Mouse (Mus musculus): ENCODE measurements around the gene Fkbp10. TPM values are rescaled to one million over a fixed set of nuclear protein-coding genes. Genes with fewer than 3 reads are reported as not detected.
A peak's percentile ranks its signal among the peaks of the same experiment; 100 is the strongest.

Gene Fkbp10
- polyA plus RNA-seq, 1 experiment from 2014 or later: 84.2 TPM

DNA sequence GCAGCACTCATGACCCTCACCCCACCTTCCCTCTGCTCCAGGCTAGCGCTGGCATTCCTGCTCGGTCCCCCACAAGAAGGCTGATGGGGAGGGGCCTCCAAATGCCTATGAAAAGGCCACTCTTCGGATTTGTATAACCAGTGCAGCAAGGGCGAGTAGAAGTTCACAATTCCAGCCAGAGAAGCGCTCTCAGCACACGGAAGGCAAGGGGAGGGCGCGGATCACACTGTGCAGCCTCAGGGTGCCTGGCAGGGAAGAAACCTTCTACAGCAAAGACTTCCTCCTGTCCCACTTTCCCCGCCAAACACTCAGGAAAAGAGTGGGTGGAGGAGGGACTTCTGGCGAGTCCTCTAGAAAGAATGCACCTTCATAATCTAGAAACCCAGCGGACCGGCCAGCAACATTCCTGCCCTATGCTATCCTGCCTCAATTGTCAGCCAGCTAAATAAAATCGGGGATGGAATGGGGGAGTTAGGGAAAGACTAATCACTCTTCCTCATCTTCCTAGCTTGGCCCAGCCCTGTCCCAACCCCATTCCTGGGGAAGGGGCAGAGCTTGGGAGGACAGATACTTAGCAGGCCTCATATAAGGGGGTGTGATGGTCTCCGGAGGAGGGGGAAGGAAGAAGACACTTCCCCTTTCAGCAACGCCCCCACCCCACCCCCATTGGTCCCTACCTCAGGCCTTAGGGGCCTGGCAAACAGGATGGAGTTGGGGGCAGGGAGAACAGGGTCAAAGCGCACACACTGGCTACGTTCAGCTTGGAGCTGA lies 19.5 kb upstream of the Fkbp10 start:
- no peak for ATAC-seq
- no peaks in the 10 kb centered on the region for H3K27me3 ChIP-seq (replicated peaks)
- peak overlapping the region; percentile 80 for H3K4me2 ChIP-seq (replicated peaks)
- H3K4me3 ChIP-seq (replicated peaks): peak overlapping the region; percentile 78
- 14% methylated on average over 17 of the region's 17 CpGs for WGBS
- peak overlapping the region; percentile 97 for H3K27ac ChIP-seq
- no peaks in the 10 kb centered on the region for H3K9me3 ChIP-seq
- no peaks in the 10 kb centered on the region for H3K36me3 ChIP-seq
- H3K9ac ChIP-seq: peak overlapping the region; percentile 76
- H3K4me1 ChIP-seq (replicated peaks): peaks cover 69% of the 10 kb centered on the region

- Histone ChIP-seq H3K9ac (peak overlapping the region; percentile 76), H3K4me3 (replicated peaks) (peak overlapping the region; percentile 78), H3K9me3 (no peaks in the 10 kb centered on the region), H3K4me2 (replicated peaks) (peak overlapping the region; percentile 80), H3K27ac (peak overlapping the region; percentile 97), H3K36me3 (no peaks in the 10 kb centered on the region), H3K27me3 (replicated peaks) (no peaks in the 10 kb centered on the region), H3K4me1 (replicated peaks) (peaks cover 67% of the 10 kb centered on the region)
- WGBS: 1% methylated on average over 42 of the region's 42 CpGs
- ATAC-seq: peak; percentile 64
Observed at GRCm38 (mm10) chr11:100396886-100397599, 18.5 kb upstream of the Fkbp10 start.

GRCm38 (mm10) chr11:100397600-100398389 lies 17.7 kb upstream of the Fkbp10 start, which contains the start of gene Jup:
Jup (minus strand) TSS chr11:100397763.
- Histone ChIP-seq H3K9ac (peak within 1 kb of the TSS; percentile 76), H3K4me2 (replicated peaks) (peak within 1 kb of the TSS; percentile 80), H3K27me3 (replicated peaks) (no peaks in the 10 kb centered on the region), H3K27ac (peak within 1 kb of the TSS; percentile 97), H3K9me3 (no peaks in the 10 kb centered on the region), H3K36me3 (no peaks in the 10 kb centered on the region), H3K4me3 (replicated peaks) (peak within 1 kb of the TSS; percentile 78), H3K4me1 (replicated peaks) (peaks cover 70% of the 10 kb centered on the region)
- WGBS: 1% methylated on average over 37 of the region's 37 CpGs
- peak; percentile 95 for ATAC-seq

- no peak overlapping the region for H3K4me3 ChIP-seq (replicated peaks)
- 88% methylated on average over 7 of the region's 7 CpGs for WGBS
- no peak overlapping the region for H3K27ac ChIP-seq
- H3K9ac ChIP-seq: no peak overlapping the region
- H3K4me1 ChIP-seq (replicated peaks): peaks cover 69% of the 10 kb centered on the region
- no peak overlapping the region for H3K4me2 ChIP-seq (replicated peaks)
- no peak for ATAC-seq
- no peaks in the 10 kb centered on the region for H3K27me3 ChIP-seq (replicated peaks)
- no peaks in the 10 kb centered on the region for H3K36me3 ChIP-seq
- H3K9me3 ChIP-seq: no peaks in the 10 kb centered on the region
Observed at GRCm38 (mm10) chr11:100398517-100398916, 17.0 kb upstream of the Fkbp10 start.

- Histone ChIP-seq H3K36me3 (no peaks in the 10 kb centered on the region), H3K9ac (no peak overlapping the region), H3K27ac (no peak overlapping the region; the same call in 1 of the 2 replicates), H3K4me3 (replicated peaks) (no peak overlapping the region), H3K27me3 (replicated peaks) (no peaks in the 10 kb centered on the region), H3K9me3 (no peaks in the 10 kb centered on the region), H3K4me2 (replicated peaks) (no peak overlapping the region), H3K4me1 (replicated peaks) (peaks cover 68% of the 10 kb centered on the region)
- WGBS: 62% methylated on average over 9 of the region's 9 CpGs
- ATAC-seq: no peak
Observed at GRCm38 (mm10) chr11:100399320-100399719, 16.2 kb upstream of the Fkbp10 start.

DNA sequence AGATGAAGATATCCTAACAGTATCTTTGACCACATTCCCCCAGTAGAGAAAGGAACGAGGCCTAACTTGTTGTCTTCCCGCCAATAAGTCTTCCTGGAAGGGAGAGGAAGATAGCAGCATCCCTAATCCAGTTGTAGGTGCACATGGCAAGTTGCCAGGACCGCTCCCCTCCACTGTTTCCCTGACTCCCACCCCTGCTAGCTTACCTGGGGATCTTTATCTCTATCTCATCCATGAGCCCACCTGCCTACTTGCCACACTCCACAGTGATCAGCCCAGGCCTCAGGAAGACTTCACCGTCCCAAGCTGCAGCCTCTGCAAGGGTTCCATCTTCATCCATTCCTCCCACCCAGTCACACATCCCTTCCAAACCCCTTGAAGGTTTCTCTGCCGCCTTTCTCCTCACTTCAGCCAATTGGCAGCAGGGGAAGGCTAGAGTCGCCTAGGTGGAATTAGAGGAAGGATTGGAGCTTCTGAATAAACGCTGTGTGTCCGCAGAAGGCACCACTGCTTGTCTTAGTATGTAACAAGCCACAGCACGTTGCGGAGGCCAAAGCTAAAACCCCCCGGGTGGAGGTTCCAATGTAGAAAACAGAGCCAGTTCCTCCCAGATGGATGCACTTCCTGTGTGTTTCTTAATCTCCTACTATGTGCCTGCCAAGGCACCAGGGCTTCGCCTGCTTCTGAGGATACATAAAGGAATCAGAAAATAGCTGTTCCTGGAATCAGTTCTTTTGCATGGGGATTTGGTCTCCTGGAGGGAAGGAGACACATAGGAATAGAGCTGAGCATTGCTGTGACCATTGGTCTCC lies 15.6 kb upstream of the Fkbp10 start:
- Histone ChIP-seq H3K27me3 (replicated peaks) (no peaks in the 10 kb centered on the region), H3K4me2 (replicated peaks) (no peak overlapping the region), H3K4me3 (replicated peaks) (no peak overlapping the region), H3K4me1 (replicated peaks) (peaks cover 64% of the 10 kb centered on the region), H3K27ac (no peak overlapping the region), H3K36me3 (no peaks in the 10 kb centered on the region), H3K9ac (no peak overlapping the region), H3K9me3 (no peaks in the 10 kb centered on the region)
- no peak for ATAC-seq
- WGBS: 79% methylated on average over 12 of the region's 12 CpGs

DNA sequence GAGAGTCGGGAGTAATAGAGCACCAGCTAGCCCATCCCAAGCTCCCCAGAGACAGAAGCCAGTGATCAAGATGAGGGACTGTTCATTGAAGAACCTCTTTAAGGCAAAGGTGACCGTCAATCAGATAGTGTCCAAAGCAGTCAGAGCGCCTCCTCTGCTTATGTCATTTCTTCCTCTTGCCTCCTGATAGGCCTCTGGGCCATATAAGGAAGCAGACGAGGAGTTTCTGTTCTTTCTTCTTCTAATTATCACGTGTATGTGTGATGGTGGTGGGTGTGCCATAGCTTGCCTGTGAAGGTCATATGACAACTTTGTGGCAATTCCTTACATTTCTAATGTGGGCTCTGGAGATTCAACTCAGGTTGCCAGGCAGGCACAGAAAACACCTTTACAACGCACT lies 14.7 kb upstream of the Fkbp10 start:
- Histone ChIP-seq H3K36me3 (no peaks in the 10 kb centered on the region), H3K27me3 (replicated peaks) (no peaks in the 10 kb centered on the region), H3K4me3 (replicated peaks) (no peak overlapping the region), H3K9ac (no peak overlapping the region), H3K4me2 (replicated peaks) (no peak overlapping the region), H3K4me1 (replicated peaks) (peaks cover 55% of the 10 kb centered on the region), H3K9me3 (no peaks in the 10 kb centered on the region), H3K27ac (peak overlapping the region; percentile 42; the same call in 1 of the 2 replicates)
- WGBS: 58% methylated on average over 6 of the region's 6 CpGs
- ATAC-seq: no peak

DNA sequence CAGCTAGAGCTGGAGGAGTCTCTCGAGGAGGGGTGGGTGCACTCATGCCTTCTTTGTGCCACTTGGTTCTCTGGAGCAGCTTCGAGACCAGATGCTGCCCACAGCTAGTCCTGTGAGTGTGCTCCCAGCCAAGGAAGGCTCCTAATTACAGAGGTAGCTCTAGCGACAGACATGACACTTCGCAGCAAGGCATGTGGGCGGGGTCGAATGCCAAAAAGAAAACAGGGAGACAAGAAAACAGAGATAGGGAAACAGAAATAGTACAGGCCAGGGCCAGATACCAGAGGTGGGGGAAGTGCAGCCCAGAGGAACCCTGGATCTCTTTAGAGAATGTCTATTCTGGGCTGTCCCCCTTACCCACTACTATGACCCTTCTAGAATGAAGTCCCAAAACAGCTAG lies 13.3 kb upstream of the Fkbp10 start:
- H3K27ac ChIP-seq: peak overlapping the region; percentile 71
- H3K4me1 ChIP-seq (replicated peaks): peaks cover 44% of the 10 kb centered on the region
- no peaks in the 10 kb centered on the region for H3K36me3 ChIP-seq
- 38% methylated on average over 6 of the region's 6 CpGs for WGBS
- H3K4me2 ChIP-seq (replicated peaks): no peak overlapping the region
- ATAC-seq: no peak
- H3K9ac ChIP-seq: no peak overlapping the region
- H3K27me3 ChIP-seq (replicated peaks): no peaks in the 10 kb centered on the region
- no peaks in the 10 kb centered on the region for H3K9me3 ChIP-seq
- H3K4me3 ChIP-seq (replicated peaks): no peak overlapping the region

DNA sequence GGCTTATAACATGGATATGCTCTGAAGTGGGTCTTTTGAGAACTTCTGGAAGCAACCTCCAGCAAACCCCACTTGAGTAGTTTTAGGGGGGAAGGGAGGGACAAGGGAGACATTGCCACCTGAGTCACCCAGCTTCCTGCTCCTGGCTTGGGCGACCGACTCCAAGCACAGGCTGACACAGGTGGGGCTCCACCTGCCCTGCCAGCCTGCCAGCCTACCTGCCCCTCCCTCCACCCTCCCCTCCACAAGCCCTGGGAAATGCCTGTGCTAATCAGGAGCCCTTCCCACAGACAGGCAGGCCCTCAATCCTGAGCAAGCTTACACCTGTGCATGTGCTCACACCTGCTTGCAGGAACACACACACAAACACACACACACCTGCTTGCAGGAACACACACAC lies 12.8 kb upstream of the Fkbp10 start:
- 56% methylated on average over 2 of the region's 2 CpGs for WGBS
- H3K27me3 ChIP-seq (replicated peaks): no peaks in the 10 kb centered on the region
- no peak overlapping the region for H3K9ac ChIP-seq
- H3K4me1 ChIP-seq (replicated peaks): peaks cover 44% of the 10 kb centered on the region
- H3K27ac ChIP-seq: peak overlapping the region; percentile 71
- ATAC-seq: peak; percentile 50
- H3K4me3 ChIP-seq (replicated peaks): no peak overlapping the region
- no peaks in the 10 kb centered on the region for H3K9me3 ChIP-seq
- H3K36me3 ChIP-seq: no peaks in the 10 kb centered on the region
- H3K4me2 ChIP-seq (replicated peaks): no peak overlapping the region

GRCm38 (mm10) chr11:100403445-100404134 lies 11.9 kb upstream of the Fkbp10 start:
- H3K4me3 ChIP-seq (replicated peaks): no peak overlapping the region
- peak; percentile 36; the same call in 1 of the 2 replicates for ATAC-seq
- 29% methylated on average over 10 of the region's 10 CpGs for WGBS
- peaks cover 37% of the 10 kb centered on the region for H3K4me1 ChIP-seq (replicated peaks)
- no peaks in the 10 kb centered on the region for H3K36me3 ChIP-seq
- H3K27ac ChIP-seq: peak overlapping the region; percentile 71
- H3K4me2 ChIP-seq (replicated peaks): no peak overlapping the region
- no peaks in the 10 kb centered on the region for H3K27me3 ChIP-seq (replicated peaks)
- H3K9me3 ChIP-seq: no peaks in the 10 kb centered on the region
- no peak overlapping the region for H3K9ac ChIP-seq

DNA sequence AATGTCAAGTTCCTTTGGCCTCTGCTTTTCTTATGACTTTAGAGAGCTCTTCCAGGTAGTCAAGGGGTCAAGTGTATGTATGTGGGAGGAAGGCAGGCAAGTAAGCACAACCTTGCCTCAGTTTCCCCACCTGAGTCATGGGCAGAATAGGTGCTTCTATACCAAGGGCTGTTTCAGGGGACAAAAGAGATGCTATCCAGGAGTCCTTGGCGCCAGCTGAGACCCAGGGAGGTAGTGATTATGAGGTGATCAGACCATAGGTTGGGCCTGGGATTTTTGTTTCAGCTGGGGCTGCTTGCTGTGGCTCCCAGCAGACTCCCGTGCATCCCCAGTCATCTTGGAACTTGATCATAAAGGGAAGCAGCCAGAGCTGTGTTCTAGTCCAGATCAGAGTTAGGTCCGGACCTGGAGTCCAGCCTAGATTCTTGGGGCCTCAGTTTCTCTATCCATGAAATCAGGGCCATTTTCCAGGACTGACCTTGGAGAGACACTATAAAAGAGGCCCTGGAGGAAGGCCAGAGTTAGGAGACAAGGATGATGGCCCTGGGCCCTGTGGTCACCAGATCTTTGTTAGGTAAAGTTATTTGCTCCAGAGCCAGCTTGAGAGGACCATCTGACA lies 10.9 kb upstream of the Fkbp10 start:
- H3K36me3 ChIP-seq: no peaks in the 10 kb centered on the region
- H3K4me1 ChIP-seq (replicated peaks): peaks cover 34% of the 10 kb centered on the region
- H3K9ac ChIP-seq: no peak overlapping the region
- no peaks in the 10 kb centered on the region for H3K27me3 ChIP-seq (replicated peaks)
- H3K27ac ChIP-seq: no peak overlapping the region
- no peak for ATAC-seq
- H3K9me3 ChIP-seq: no peaks in the 10 kb centered on the region
- 89% methylated on average over 3 of the region's 3 CpGs for WGBS
- H3K4me3 ChIP-seq (replicated peaks): no peak overlapping the region
- no peak overlapping the region for H3K4me2 ChIP-seq (replicated peaks)
